Mouse (Mus musculus) heart, adult 2 months (tissue): ENCODE measurements around the gene Mmadhc. TPM values are rescaled to one million over a fixed set of nuclear protein-coding genes. Genes with fewer than 3 reads are reported as not detected.

ENCODE experiments used
- DNase-seq, 2 experiments: peaks; one replicate each; pipeline ENCODE4 v3.0.0; 2021
- H3K27ac ChIP-seq: fragments of 200-600 bp; 2 replicates; pipeline ENCODE4 v1.8.1; 2022
- H3K27me3 ChIP-seq: fragments of 200-500 bp; 2 replicates; pipeline ENCODE4 v1.6.1; 2012; ENCODE audit warnings: mild to moderate bottlenecking, low read length, inconsistent platforms, mixed read lengths; ENCODE audit not compliant: control insufficient read depth, insufficient read depth
- H3K36me3 ChIP-seq: fragments of 200-500 bp; 2 replicates; pipeline ENCODE4 v1.6.1; 2012; ENCODE audit warnings: low read length, inconsistent platforms; ENCODE audit not compliant: control insufficient read depth, insufficient read depth
- H3K4me1 ChIP-seq: fragments of 200-500 bp; 2 replicates; pipeline ENCODE4 v1.6.1; 2011; ENCODE audit warnings: low read length; ENCODE audit not compliant: control insufficient read depth, insufficient read depth
- H3K4me3 ChIP-seq: fragments of 200-600 bp; 2 replicates; pipeline ENCODE4 v1.8.1; 2022
- H3K79me2 ChIP-seq: fragments of 200-500 bp; replicated peaks from 2 replicates; pipeline ENCODE4 v1.6.1; 2012; ENCODE audit warnings: mild to moderate bottlenecking, inconsistent platforms, low read length, moderate library complexity, mixed read lengths; ENCODE audit not compliant: control insufficient read depth, insufficient read depth
- H3K9ac ChIP-seq: fragments of 200-500 bp; 2 replicates; pipeline ENCODE4 v1.6.1; 2012; ENCODE audit warnings: low read depth, mild to moderate bottlenecking, control low read depth, inconsistent platforms, low read length, mixed read lengths
- CTCF ChIP-seq: fragments of 200-600 bp; IDR thresholded peaks from 2 replicates; pipeline ENCODE4 v1.8.1; 2022; ENCODE audit warnings: antibody characterized with exemption, mild to moderate bottlenecking, moderate library complexity
- EP300 ChIP-seq: fragments of 200-500 bp; IDR thresholded peaks from 2 replicates; pipeline ENCODE4 v1.6.1; 2011; ENCODE audit warnings: low read depth, low read length, control low read depth; ENCODE audit not compliant: insufficient read depth
- POLR2A ChIP-seq: fragments of 200-500 bp; IDR thresholded peaks from 2 replicates; pipeline ENCODE4 v1.6.1; 2011; ENCODE audit warnings: mild to moderate bottlenecking, low read depth, low read length, control low read depth; ENCODE audit not compliant: insufficient read depth
- WGBS: fragments of 180-500 bp; shearing (Covaris S2); methylation state at CpG from one replicate; pipeline ENCODE4 v1.1.7; 2018; 5-methylcytosine and 5-hydroxymethylcytosine counted together
- intact Hi-C: fragments of 180-260 bp; cut with DNase I; formaldehyde crosslinking; loops from one replicate; pipeline ENCODE4 v1.15.1; 2025
- polyA plus RNA-seq: library from polyadenylated mRNA; depleted of rRNA; stranded (reverse); fragments of >200 nt; gene quantifications from 2 replicates; pipeline ENCODE4 v1.2.3, GENCODE M21; 2012; rRNA removed
- total RNA-seq, 2 experiments: library from RNA; stranded (reverse); gene quantifications; 2 replicates each; pipeline ENCODE4 v1.2.3; 2021

The Mmadhc gene
- total and polyA plus RNA-seq, 3 experiments: 74.9 to 170 (median 148) TPM

DNA sequence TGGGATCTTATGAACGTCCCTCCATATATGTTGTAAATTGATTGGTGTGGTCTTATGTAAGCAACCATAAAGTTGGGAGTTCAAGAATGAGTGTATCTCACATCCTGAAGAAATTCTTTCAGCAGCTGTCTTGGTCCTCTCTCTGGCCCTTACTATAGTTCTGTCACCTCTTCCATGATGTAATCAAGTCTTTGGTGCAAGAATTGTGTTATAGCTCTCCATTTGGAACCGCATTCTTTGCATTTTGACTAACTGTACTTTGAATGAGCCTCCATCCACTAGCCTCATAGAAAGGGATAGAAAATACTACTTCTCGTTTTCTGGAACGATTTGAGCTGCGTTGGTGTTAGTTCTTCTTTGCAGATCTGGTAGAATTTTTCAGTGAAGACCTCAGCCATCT lies 41.6 kb downstream of the Mmadhc start:
- Histone ChIP-seq H3K4me1 (no peaks in the 10 kb centered on the region), H3K36me3 (no peaks in the 10 kb centered on the region), H3K79me2 (no peaks in the 10 kb centered on the region), H3K27me3 (no peaks in the 10 kb centered on the region), H3K9ac (no peak overlapping the region), H3K4me3 (no peak overlapping the region), H3K27ac (no peak overlapping the region)
- WGBS: 83% methylated on average over 5 of the region's 5 CpGs
- intact Hi-C loops: no loop called here
- TF ChIP-seq POLR2A (no peak), CTCF (no peak), EP300 (no peak)
- DNase-seq: no peak

DNA sequence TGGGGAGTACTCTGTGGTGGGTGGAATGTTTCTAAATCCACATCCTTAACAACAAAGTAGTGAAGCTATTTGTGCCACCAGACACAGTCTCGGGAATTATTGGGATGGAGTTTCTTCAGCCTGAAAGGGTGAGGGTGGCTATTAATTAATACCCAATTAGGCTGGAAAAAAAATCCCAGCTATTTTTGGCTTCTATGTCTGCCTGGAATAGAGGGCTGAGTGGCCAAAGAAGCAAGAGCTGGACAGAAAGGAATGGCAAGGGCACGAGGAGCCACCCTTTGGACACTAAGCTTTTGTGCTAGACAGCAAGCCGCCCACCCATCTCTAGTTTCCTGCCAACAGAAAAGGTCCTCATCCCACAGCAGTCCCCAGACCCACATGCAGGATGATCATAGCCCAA lies 48.0 kb downstream of the Mmadhc start:
- no peaks in the 10 kb centered on the region for H3K79me2 ChIP-seq
- no peaks in the 10 kb centered on the region for H3K27me3 ChIP-seq
- no peak overlapping the region for H3K27ac ChIP-seq
- DNase-seq: no peak
- H3K4me1 ChIP-seq: no peaks in the 10 kb centered on the region
- H3K4me3 ChIP-seq: no peak overlapping the region
- H3K9ac ChIP-seq: no peak overlapping the region
- intact Hi-C loops: no loop called here
- WGBS: 46% methylated on average over 3 of the region's 3 CpGs
- H3K36me3 ChIP-seq: no peaks in the 10 kb centered on the region
- TF ChIP-seq CTCF: no peak
- TF ChIP-seq EP300: no peak
- TF ChIP-seq POLR2A: no peak

DNA sequence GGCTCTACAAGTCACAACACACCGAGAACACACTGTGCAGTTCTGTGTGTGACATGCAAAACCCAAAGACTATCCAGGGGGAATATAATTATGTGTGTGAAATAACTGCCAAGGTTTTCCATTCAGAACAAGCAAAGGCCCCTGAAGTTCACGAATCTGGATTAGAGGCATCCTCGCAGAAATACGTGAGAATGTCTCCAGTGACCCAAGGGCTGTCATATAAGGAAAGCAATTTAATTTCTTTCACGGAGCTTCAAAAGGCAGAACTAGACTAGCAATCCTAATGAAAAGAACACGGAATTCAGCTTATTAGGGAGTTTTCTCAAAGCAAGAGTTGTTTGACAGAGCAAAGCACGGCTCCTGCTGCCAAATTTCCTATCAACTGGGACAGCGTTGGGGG lies 63.1 kb downstream of the Mmadhc start:
- intact Hi-C loops: no loop called here
- Histone ChIP-seq H3K79me2 (no peaks in the 10 kb centered on the region), H3K4me1 (no peaks in the 10 kb centered on the region), H3K27me3 (no peaks in the 10 kb centered on the region), H3K4me3 (no peak overlapping the region), H3K9ac (no peak overlapping the region), H3K27ac (no peak overlapping the region), H3K36me3 (no peaks in the 10 kb centered on the region)
- no peak for DNase-seq
- WGBS: 64% methylated on average over 8 of the region's 8 CpGs
- TF ChIP-seq CTCF: no peak
- TF ChIP-seq EP300: no peak
- TF ChIP-seq POLR2A: no peak

Other genes starting within 250 kb of the Mmadhc start
- gene Lypd6, start 230.4 kb downstream of the Mmadhc start, total RNA-seq: under 1 TPM; 0.32 to 0.63 TPM
- 0.09 and 0.78 TPM in 2 replicates for gene Lypd6, start 230.4 kb downstream of the Mmadhc start, polyA plus RNA-seq